Mouse (Mus musculus) heart, postnatal 25 days (tissue): Measurements from ENCODE around the gene Tex13c2. TPM values are rescaled to one million over a fixed set of nuclear protein-coding genes. Genes with fewer than 3 reads are reported as not detected.

Source experiments
- DNase-seq: peaks from one replicate; pipeline ENCODE4 v3.0.0; 2022; ENCODE audit warnings: low spot score
- intact Hi-C: fragments of 180-260 bp; cut with DNase I; formaldehyde crosslinking; loops from one replicate; pipeline ENCODE4 v1.15.1; 2025
- total RNA-seq, 2 experiments: library from RNA; stranded (reverse); gene quantifications; 2 replicates each; pipeline ENCODE4 v1.2.3; 2021

Gene Tex13c2
- not detected for total RNA-seq

DNA sequence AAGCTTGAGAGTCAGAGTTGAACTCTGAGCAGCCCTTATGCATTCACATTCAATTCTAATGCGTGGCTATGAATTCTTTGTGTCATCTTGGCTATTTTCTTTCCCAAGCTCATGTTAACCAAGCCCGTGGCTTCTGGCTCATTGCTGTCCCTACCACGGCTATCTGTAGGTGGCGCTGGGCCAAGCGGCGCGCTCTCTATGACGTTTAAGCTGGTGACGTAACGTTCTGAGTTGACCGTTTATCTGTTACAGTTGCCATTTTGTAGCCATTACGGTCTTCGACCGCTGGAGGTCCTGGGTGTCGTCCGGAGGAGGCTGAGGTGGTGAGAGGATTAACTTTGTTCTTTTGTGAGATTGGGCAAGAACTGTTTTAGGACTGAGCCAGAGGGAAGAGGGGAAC, at the start of gene Tex13c2:
Tex13c2 (plus strand) TSS at position 246 of the 400 bp plus-strand sequence.
- intact Hi-C loops = no loop called here
- DNase-seq = no peak

DNA sequence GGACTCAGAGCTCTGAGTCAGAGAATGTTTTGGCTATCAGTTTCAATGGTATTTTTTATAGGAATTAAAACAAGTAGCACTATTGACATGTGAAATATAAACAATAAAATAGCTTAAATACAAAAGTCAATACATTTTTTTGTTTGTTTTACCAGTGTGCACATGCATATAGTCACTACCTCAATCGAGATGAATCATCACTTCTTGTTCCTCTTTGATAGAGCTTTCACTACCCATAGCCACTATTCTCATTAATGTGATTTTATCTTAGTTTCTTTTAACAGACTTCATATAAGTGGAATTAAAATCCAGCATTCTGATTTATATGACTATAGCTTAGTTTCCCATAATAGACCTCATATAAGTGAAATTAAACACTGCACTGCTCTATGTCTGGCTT, 39.2 kb upstream of the Tex13c2 start:
- intact Hi-C loops = no loop called here
- DNase-seq = no peak

DNA sequence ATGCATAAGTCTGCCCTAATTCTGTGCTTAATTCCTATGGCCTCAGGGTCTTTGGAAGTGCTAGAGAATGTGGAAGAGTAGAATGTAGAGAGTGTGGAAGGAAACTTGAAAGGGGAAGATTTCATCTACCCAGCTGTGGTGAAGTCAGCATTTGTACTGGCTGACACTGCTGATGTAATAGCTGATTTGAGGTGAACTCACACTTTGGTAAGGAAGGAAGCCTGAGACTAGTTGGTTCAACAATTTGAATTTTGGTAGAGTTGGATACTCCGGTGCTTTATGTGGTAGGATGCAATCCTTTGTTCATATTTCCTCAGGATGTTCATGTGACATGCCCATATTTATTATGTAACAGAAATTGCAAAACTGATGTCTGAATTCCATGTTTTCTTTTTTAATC, 36.5 kb upstream of the Tex13c2 start:
- no peak for DNase-seq
- intact Hi-C loops = no loop called here

DNA sequence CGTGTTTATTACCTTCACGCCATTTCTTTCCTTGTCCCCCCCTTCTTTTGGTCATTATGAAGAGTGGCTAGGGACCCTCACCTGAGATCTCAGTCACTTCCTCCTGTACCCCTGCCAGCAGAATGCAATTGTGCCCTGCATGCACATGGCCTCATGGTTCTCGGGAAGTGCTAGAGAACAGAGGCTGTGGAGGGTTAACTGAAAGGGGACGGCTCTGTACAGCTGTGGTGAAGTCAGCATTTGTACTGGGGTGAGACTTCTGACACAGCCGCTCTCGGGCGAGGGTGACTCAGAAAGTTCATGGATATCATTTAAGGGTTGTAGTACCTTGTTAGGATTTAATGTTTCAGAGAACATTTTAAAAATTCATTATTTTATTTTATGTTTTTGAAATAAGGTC, 35.0 kb upstream of the Tex13c2 start:
- DNase-seq = no peak
- intact Hi-C loops = no loop called here

DNA sequence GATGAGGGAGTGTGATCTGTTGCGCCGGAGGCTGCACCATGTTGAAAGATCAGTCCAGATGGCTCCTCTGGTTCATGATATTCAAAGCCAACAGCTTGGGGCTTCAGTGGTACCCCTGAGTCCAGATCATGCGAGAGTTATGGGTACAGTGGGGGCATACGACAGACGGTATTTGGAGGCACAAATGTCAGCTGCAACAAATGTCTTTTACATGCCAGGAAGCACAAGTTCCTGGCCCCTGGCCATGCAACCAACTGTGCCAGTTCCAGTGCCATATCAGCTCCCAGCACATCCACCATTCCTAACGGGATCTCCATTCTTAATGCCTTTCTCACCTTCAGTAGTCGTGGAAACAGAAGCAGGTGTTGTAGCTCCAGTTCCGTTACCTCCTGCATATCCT, 845 bp downstream of the Tex13c2 start:
- no peak for DNase-seq
- intact Hi-C loops = no loop called here

DNA sequence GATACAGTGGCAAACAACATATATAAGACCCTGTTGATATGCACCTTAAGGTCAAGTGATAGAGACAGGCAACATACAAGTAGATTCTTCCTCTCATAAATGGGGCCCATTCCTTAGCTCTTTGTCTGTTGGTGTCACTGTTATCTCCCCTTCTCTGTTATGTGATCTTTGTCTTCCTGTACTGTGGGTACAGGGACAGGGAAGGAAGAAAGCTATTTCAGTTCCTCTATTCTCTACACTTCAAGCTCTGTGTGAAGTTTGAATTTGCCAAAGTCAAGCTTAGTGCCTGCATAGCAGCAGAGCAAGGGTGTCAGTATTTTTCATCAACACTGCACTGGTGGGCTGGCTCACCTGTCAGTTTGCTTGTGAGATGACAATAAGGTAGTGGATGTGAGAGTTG, 11.0 kb downstream of the Tex13c2 start:
- DNase-seq = no peak
- intact Hi-C loops = no loop called here

DNA sequence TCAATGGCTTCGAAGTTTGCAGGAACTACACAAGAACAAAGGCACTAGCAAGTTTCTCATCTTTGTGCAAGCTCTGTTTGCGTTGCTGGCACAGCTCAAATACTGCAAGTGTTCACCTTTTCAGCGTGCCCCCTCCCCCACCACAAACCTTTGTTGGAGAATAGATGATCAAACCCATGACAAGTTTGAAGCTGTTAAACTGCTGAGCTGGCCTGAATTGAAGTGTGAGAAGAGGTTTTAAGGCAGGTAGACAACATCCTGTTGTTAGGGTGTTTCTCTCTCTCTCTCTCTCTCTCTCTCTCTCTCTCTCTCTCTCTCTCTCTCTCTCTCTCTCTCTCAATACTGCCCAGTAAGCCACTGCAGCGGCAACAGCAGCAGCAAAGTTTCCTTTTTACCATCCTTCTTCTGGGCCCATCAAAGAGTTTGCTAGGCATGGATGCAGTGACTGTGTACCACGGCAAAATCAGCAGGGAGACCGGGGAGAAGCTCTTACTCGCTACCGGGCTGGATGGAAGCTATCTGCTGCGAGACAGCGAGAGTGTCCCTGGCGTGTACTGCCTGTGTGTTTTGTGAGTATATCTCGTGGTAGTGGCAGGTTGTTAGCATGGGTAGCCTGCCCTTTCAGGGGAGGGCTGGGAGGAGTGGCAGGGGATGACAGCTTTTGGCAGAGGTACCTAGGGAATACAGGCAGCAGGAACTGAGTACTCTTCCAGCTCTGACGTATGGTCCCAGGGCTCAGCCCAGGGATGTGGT, 13.0 kb downstream of the Tex13c2 start, which contains the start of gene Sh2d1a:
Sh2d1a (plus strand) TSS at position 163 of the 753 bp plus-strand sequence.
- intact Hi-C loops = no loop called here
- DNase-seq = no peak

DNA sequence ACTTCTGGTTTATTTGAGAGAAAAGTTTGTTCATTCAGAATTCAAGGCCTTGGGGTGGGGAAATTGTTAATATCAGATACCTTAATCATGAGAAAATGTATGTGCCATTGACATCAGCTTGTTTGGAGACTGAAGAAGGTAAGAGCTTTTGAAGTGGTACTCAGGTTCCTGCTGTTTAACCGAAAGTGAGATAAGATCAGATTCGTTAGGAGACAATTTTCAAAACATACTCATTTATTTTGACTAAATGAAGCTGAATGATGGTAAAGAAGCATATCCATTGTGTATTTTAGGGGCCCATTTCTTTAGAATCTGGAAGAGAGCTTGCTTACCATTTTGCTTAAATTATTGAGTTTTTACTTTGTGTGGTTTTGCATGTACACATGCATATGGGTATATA, 21.6 kb downstream of the Tex13c2 start:
- no peak for DNase-seq
- intact Hi-C loops = loop anchor here (10.0 kb wide), 1 partner anchor 236 kb away; no protein-coding TSS in a partner anchor

DNA sequence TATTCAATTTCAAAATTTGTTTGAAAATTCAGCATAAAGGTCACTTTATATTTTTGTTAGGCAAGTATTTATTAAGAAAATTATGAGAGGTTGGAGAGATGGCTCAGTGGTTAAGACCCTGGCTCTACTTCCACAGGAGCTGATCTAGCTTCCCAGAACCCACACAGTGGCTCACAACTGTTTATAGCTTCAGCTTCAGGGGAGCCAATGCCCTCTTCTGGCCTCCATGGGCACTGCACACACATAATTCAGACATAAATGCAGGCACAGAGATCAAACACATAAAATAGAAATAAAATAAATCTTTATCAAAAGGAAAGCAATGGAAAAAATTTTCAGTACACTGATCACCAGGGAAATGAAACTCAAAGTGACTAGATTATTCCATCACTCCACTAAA, 23.1 kb downstream of the Tex13c2 start:
- no peak for DNase-seq
- intact Hi-C loops = loop anchor here (10.0 kb wide), 1 partner anchor 238 kb away; no protein-coding TSS in a partner anchor

DNA sequence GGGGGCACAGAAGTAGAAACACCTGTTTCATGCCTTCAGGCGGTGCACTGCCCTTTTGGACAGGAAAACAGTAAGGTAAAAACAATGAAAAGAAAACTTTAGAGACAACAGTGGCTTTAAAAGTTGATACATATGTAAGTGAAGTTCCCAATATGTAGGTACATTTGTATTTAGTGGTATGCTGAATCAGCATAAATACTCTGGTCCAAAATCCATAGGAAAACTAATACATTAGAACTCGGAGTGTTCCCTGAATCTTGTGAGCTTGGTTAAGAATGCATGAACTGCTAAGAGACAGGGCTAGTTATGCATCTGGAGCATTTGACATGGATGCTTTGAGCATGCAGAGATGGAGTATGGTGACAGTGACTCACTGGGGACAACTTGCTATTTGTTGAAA, 33.4 kb downstream of the Tex13c2 start:
- DNase-seq = no peak
- intact Hi-C loops = no loop called here

DNA sequence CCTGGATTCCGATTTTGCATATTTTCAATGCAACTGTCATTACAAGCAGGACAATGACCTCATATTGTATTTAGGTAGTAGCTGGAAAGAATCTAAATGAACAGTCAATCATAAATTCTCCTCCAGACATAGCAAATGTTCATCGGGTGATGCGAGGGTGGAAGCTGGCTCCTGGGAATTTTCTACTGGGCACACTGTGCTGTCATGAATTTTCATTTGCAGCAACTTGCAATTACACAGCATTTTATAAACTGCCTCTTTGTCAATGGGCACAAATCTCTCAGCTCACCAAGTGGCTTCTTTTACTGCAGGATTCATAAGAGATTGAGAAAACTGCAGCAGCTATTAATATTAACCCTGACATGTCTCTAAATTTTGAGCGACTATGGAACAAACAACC, 41.2 kb downstream of the Tex13c2 start:
- DNase-seq = no peak
- intact Hi-C loops = no loop called here

DNA sequence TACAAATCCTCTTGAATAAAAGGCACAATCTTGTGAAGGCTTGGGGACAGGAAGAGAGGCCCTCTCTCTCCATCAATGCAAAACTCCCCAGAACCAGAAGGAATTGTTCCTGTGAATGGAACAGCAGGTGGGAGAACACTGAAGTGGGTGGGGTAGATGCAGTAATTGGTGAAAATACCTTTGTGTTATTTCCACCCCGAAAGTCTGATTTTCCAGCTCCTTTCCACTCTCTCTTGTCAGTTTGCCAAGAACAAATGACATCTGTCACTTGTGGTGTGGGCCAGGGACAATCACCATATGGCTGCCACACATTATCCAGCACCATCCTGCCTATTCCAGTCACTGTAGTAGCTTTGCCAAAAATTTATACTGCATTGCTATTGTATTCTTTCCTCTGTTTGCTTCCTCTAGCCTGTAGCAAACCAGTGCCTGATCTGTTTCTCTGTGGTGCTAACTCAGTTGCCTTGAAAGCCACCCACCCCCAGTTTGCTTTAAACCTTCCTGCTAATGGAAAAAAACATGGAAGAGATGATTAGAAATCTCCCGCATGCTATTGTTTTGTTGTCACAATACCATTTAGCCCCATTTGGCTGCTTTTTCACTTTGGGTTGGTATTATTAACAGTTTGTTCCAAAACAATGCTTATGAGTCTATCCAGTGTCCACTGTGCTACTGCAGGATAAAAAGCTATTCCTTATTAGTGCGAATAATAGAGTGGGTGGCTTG, 50.7 kb downstream of the Tex13c2 start:
- intact Hi-C loops = no loop called here
- no peak for DNase-seq

DNA sequence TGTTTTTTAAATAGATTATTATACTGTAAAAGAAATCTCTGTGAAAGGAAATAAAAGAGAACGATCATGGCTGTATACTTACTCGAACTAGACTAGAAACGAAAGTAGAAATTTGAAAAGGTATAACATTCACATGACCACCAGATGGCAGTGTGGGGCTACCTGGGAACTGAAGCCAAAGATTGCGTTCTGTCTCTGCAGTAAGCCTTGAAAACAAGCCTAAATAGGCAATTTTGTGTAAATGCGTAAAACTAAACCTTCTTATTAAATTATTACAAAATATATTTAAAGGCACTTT, 51.2 kb downstream of the Tex13c2 start:
- peak; percentile 2 for DNase-seq
- intact Hi-C loops = no loop called here

Other genes starting within 250 kb of the Tex13c2 start
- gene Sh2d1a, start 12.8 kb downstream of the Tex13c2 start, total RNA-seq = not detected